Mouse (Mus musculus) spleen, postnatal 0 days (tissue): ENCODE results near the gene E330009J07Rik. TPM values are rescaled to one million over a fixed set of nuclear protein-coding genes. Genes with fewer than 3 reads are reported as not detected.

Experiments used
- polyA plus RNA-seq: library from polyadenylated mRNA; unstranded; fragments of >200 nt; fragmentation: Nextera tagmentation; extraction: Ambion mirVana; gene quantifications from 2 replicates; pipeline ENCODE4 v1.2.1, GENCODE M21; 2015

E330009J07Rik gene
- polyA plus RNA-seq = 2.9 and 5.0 TPM in 2 replicates

GRCm38 (mm10) chr6:40436047-40436483, at the start of gene E330009J07Rik:
Gene E330009J07Rik, minus strand, starts transcription at chr6:40436135.

GRCm38 (mm10) chr6:40470916-40471719, 35.2 kb upstream of the E330009J07Rik start, which contains the start of gene Ssbp1:
Gene Ssbp1, plus strand, starts transcription at chr6:40471352.

GRCm38 (mm10) chr6:40438936-40439335, 3.0 kb upstream of the E330009J07Rik start, which contains the start of gene Wee2:
Gene Wee2, plus strand, starts transcription at chr6:40439088.

Other genes with a start within 250 kb of the E330009J07Rik start
- gene Agk, start 111.0 kb downstream of the E330009J07Rik start, polyA plus RNA-seq = 17.5 and 18.7 TPM in 2 replicates
- not detected in 2 replicates for gene Wee2, start 3.0 kb upstream of the E330009J07Rik start, polyA plus RNA-seq
- 93.6 and 104 TPM in 2 replicates for gene Ssbp1, start 35.2 kb upstream of the E330009J07Rik start, polyA plus RNA-seq
- not detected in 2 replicates for gene Tas2r137, start 55.1 kb upstream of the E330009J07Rik start, polyA plus RNA-seq
- not detected in 2 replicates for gene Tas2r108, start 57.4 kb upstream of the E330009J07Rik start, polyA plus RNA-seq
- gene Prss37, start 83.4 kb upstream of the E330009J07Rik start, polyA plus RNA-seq = not detected in 2 replicates
- gene Olfr461, start 118.9 kb upstream of the E330009J07Rik start, polyA plus RNA-seq = not detected in 2 replicates
- gene Olfr460, start 133.4 kb upstream of the E330009J07Rik start, polyA plus RNA-seq = not detected in 2 replicates
- gene Clec5a, start 149.7 kb upstream of the E330009J07Rik start, polyA plus RNA-seq = 15.6 and 22.9 TPM in 2 replicates
- not detected in 2 replicates for gene Tas2r138, start 177.2 kb upstream of the E330009J07Rik start, polyA plus RNA-seq
- gene Mgam, start 192.7 kb upstream of the E330009J07Rik start, polyA plus RNA-seq = 0.46 and 1.3 TPM in 2 replicates